ENCODE assay signal across 12 mouse cellular contexts in the genomic region with DNA sequence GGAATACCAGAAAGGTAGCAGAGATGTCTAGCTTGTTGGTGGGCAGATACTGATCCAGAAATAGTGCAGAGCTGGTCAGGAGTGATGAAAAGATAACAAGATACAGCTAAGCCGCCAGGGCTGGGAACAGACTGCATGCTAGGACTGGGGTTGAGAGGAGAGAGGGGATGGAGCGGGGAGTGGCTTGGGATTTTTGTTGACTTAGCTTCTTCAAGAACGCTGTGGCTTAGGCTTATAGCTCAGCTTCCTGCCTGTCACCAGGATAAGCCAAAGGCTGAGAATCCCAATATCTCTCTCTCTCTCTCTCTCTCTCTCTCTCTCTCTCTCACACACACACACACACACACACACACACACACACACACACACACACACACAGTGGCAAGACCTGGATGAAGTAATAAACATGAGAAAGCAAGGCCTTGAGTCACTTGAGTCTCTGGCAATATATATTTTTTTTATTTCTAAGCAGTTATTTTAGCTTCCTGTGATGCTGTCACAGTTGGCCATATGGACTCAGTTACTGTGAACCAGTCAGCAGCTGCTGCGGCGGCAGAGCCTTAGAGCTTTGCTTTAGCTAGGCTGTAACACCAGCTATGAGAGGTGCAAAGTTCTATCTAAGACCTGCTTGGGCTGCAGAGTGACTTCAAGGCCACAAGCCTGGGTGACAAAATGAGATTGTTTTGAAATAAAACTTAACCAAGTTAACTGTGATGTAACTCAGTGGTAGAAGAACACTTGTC. TPM values are rescaled to one million over a fixed set of nuclear protein-coding genes. Genes with fewer than 3 reads are reported as not detected.
DNase-seq lines count a peak whose midpoint lies in the region; ATAC-seq and TF ChIP-seq lines count a peak whose summit lies in the region.
"Had no signal": no experiment of that assay in that cellular context is flagged by ENCODE, and none has a peak within 500 bp of the region (broad histone marks: within the 10 kb centered on the region; RNA-seq: fewer than 3 reads in every experiment).

No protein-coding gene starts in this region.

- intact Hi-C loops in gastrocnemius, adult 2 months (cut with DNase I), result no loop called here

- no peak overlapping the region for H3K4me2 ChIP-seq in heart, embryonic 12.5 days
- no peak overlapping the region for H3K4me2 ChIP-seq in midbrain, embryonic 16.5 days (ENCODE audit: low read length)
- H3K4me2 ChIP-seq in intestine, embryonic 16.5 days (ENCODE audit: low read depth, low read length), result no peak overlapping the region
- H3K4me2 ChIP-seq: neural tube, embryonic 12.5 days had no signal

- ATAC-seq in heart, embryonic 12.5 days (ENCODE audit: insufficient number of reproducible peaks, low FRiP score), result no peak
- no peak for ATAC-seq in midbrain, embryonic 16.5 days
- peak; percentile 52; the same call in 1 of the 2 replicates for ATAC-seq in intestine, embryonic 16.5 days

- no peak overlapping the region for H3K4me3 ChIP-seq in heart, embryonic 12.5 days
- no peak overlapping the region for H3K4me3 ChIP-seq in midbrain, embryonic 10.5 days
- no peak overlapping the region for H3K4me3 ChIP-seq in midbrain, embryonic 16.5 days (ENCODE audit: low read depth, low read length)
- H3K4me3 ChIP-seq in intestine, embryonic 16.5 days (ENCODE audit: low read length), result no peak overlapping the region
- no peak overlapping the region for H3K4me3 ChIP-seq in gastrocnemius, adult 2 months
- H3K4me3 ChIP-seq: neural tube, embryonic 12.5 days had no signal

- no peak for TF ChIP-seq CTCF in gastrocnemius, adult 2 months (IDR thresholded peaks at IDR 0.05)

- 26% methylated on average over 5 of the region's 5 CpGs for WGBS in heart, embryonic 12.5 days
- 37% methylated on average over 5 of the region's 5 CpGs for WGBS in midbrain, embryonic 10.5 days
- 44% methylated on average over 5 of the region's 5 CpGs for WGBS in midbrain, embryonic 16.5 days
- WGBS in intestine, embryonic 16.5 days, result 25% methylated on average over 5 of the region's 5 CpGs

- H3K9ac ChIP-seq in heart, embryonic 12.5 days, result no peak overlapping the region
- H3K9ac ChIP-seq in midbrain, embryonic 16.5 days (ENCODE audit: low read depth, low read length), result no peak overlapping the region
- H3K9ac ChIP-seq in intestine, embryonic 16.5 days (ENCODE audit: low read depth, low read length), result no peak overlapping the region
- H3K9ac ChIP-seq: neural tube, embryonic 12.5 days had no signal

- peak; percentile 71 for DNase-seq in heart, adult 11 months
- DNase-seq in midbrain, embryonic 10.5 days (ENCODE audit: low spot score), result peak; percentile 16
- no peak for DNase-seq in ovary, postnatal 10 days (ENCODE audit: low spot score)
- no peak for DNase-seq in urinary bladder, postnatal 10 days (ENCODE audit: low spot score)
- no peak for DNase-seq in gastrocnemius, adult 2 months

- no peaks in the 10 kb centered on the region for H3K36me3 ChIP-seq in heart, embryonic 12.5 days
- H3K36me3 ChIP-seq in midbrain, embryonic 10.5 days, result no peaks in the 10 kb centered on the region
- no peaks in the 10 kb centered on the region for H3K36me3 ChIP-seq in midbrain, embryonic 16.5 days (ENCODE audit: control insufficient read depth, insufficient read depth, low read length)
- no peaks in the 10 kb centered on the region for H3K36me3 ChIP-seq in intestine, embryonic 16.5 days (ENCODE audit: control insufficient read depth, insufficient read depth, low read length)
- H3K36me3 ChIP-seq: neural tube, embryonic 12.5 days had no signal

- H3K9me3 ChIP-seq in heart, embryonic 12.5 days (replicated peaks), result no peaks in the 10 kb centered on the region
- no peaks in the 10 kb centered on the region for H3K9me3 ChIP-seq in midbrain, embryonic 10.5 days (replicated peaks)
- no peaks in the 10 kb centered on the region for H3K9me3 ChIP-seq in midbrain, embryonic 16.5 days (replicated peaks; ENCODE audit: control insufficient read depth, low read length, poor library complexity, severe bottlenecking)
- no peaks in the 10 kb centered on the region for H3K9me3 ChIP-seq in intestine, embryonic 16.5 days (ENCODE audit: control insufficient read depth, low read length)
- H3K9me3 ChIP-seq: neural tube, embryonic 12.5 days had no signal

- no peak overlapping the region for H3K27ac ChIP-seq in heart, embryonic 12.5 days (ENCODE audit: poor library complexity, severe bottlenecking)
- no peak overlapping the region for H3K27ac ChIP-seq in midbrain, embryonic 10.5 days (replicated peaks)
- H3K27ac ChIP-seq in midbrain, embryonic 16.5 days (ENCODE audit: low read length), result no peak overlapping the region
- peak overlapping the region; percentile 31; the same call in 1 of the 2 replicates for H3K27ac ChIP-seq in intestine, embryonic 16.5 days (ENCODE audit: low read length)
- no peak overlapping the region for H3K27ac ChIP-seq in gastrocnemius, adult 2 months
- H3K27ac ChIP-seq: neural tube, embryonic 12.5 days had no signal

- H3K4me1 ChIP-seq in heart, embryonic 12.5 days (replicated peaks), result peaks cover 19% of the 10 kb centered on the region
- H3K4me1 ChIP-seq in midbrain, embryonic 10.5 days, result peaks cover 19% of the 10 kb centered on the region
- H3K4me1 ChIP-seq in midbrain, embryonic 16.5 days (ENCODE audit: control insufficient read depth, insufficient read depth, low read length), result 0 out of 2 replicates have a peak, but pooled peaks cover 2% of the 10 kb centered on the region
- H3K4me1 ChIP-seq in intestine, embryonic 16.5 days (ENCODE audit: control insufficient read depth, insufficient read depth, low read length), result peaks cover 6% of the 10 kb centered on the region

- H3K27me3 ChIP-seq in heart, embryonic 12.5 days (replicated peaks), result no peaks in the 10 kb centered on the region
- no peaks in the 10 kb centered on the region for H3K27me3 ChIP-seq in midbrain, embryonic 10.5 days (ENCODE audit: low read depth, poor library complexity, severe bottlenecking)
- H3K27me3 ChIP-seq in midbrain, embryonic 16.5 days (ENCODE audit: control insufficient read depth, insufficient read depth, low read depth, low read length), result no peaks in the 10 kb centered on the region
- H3K27me3 ChIP-seq in intestine, embryonic 16.5 days (replicated peaks; ENCODE audit: control insufficient read depth, insufficient read depth, low read length), result no peaks in the 10 kb centered on the region
- H3K27me3 ChIP-seq: neural tube, embryonic 12.5 days had no signal

RNA-seq across cellular contexts. Expression of a gene that starts 28.2 kb away (rescaled TPM):
- polyA plus RNA-seq in heart, embryonic 12.5 days (2016; fragmentation: Nextera tagmentation; extraction: Ambion mirVana), result 8.5 and 8.6 TPM in 2 replicates
- 7.4 and 15.4 TPM in 2 replicates for polyA plus RNA-seq in midbrain, embryonic 10.5 days (2016; fragmentation: Nextera tagmentation; extraction: Ambion mirVana)
- 24.4 and 26.2 TPM in 2 replicates for polyA plus RNA-seq in midbrain, embryonic 16.5 days (2015; fragmentation: Nextera tagmentation; extraction: Ambion mirVana)
- 70.7 and 77.5 TPM in 2 replicates for polyA plus RNA-seq in intestine, embryonic 16.5 days (2015; fragmentation: Nextera tagmentation; extraction: Ambion mirVana)
- total RNA-seq in gastrocnemius, adult 2 months (2021), result 10 to 100 TPM; 11.9 to 26.1 TPM

RNA-seq across cellular contexts. Expression of a gene that starts 28.2 kb away (rescaled TPM):
- 0.05 TPM in 1 of 2 replicates, not detected in the other for polyA plus RNA-seq in heart, embryonic 12.5 days (2016; fragmentation: Nextera tagmentation; extraction: Ambion mirVana)
- polyA plus RNA-seq in midbrain, embryonic 10.5 days (2016; fragmentation: Nextera tagmentation; extraction: Ambion mirVana), result 5.2 and 8.1 TPM in 2 replicates
- polyA plus RNA-seq in midbrain, embryonic 16.5 days (2015; fragmentation: Nextera tagmentation; extraction: Ambion mirVana), result 38.0 and 42.3 TPM in 2 replicates
- polyA plus RNA-seq in intestine, embryonic 16.5 days (2015; fragmentation: Nextera tagmentation; extraction: Ambion mirVana), result 0.83 and 1.0 TPM in 2 replicates
- total RNA-seq in gastrocnemius, adult 2 months (2021), result 1 to 10 TPM; 2.6 to 3.3 TPM
- total RNA-seq: megakaryocyte, adult 5-6 weeks had no signal

RNA-seq across cellular contexts. Expression of a gene that starts 57.3 kb away (rescaled TPM):
- polyA plus RNA-seq in heart, embryonic 12.5 days (2016; fragmentation: Nextera tagmentation; extraction: Ambion mirVana), result not detected in 2 replicates
- 0.51 and 0.62 TPM in 2 replicates for polyA plus RNA-seq in midbrain, embryonic 10.5 days (2016; fragmentation: Nextera tagmentation; extraction: Ambion mirVana)
- 0.31 and 0.90 TPM in 2 replicates for polyA plus RNA-seq in midbrain, embryonic 16.5 days (2015; fragmentation: Nextera tagmentation; extraction: Ambion mirVana)
- 0.39 and 0.82 TPM in 2 replicates for polyA plus RNA-seq in intestine, embryonic 16.5 days (2015; fragmentation: Nextera tagmentation; extraction: Ambion mirVana)
- not detected for total RNA-seq in gastrocnemius, adult 2 months (2021)
- total RNA-seq: gastrocnemius, adult 18-20 months; hematopoietic stem cell, adult 5-6 weeks; megakaryocyte, adult 5-6 weeks had no signal

Comparison
In these comparisons a context has a peak if more than half of its experiments do, and no peak if none do; other contexts are left out.
1. DNase-seq: peak in heart, adult 11 months (single experiment) and midbrain, embryonic 10.5 days (single experiment); none in ovary, postnatal 10 days (single experiment), urinary bladder, postnatal 10 days (single experiment) and gastrocnemius, adult 2 months (single experiment).